Mouse (Mus musculus): ENCODE results near the gene Tmem104.

Tmem104 gene

DNA sequence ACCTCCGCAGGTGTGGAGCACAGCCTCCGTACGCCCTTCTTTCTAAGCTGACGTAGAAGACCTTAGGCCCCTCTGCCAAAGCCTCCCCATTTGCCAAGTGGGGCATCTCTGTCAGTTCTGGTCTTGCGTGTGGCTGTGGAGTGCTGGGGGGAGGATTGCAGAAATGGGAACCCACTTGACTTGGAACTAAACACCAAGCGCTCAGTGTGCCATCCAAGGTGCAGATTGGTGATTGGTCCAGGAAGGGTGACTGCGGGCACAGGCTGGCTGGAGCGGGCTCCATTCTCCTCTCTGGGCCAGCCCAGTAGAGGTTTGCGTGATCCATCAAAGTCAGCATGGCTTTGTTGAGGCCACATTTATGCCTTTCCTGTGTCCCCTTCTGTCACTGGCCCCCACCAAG, 15.5 kb downstream of the Tmem104 start:
- DNase-seq = no peak

DNA sequence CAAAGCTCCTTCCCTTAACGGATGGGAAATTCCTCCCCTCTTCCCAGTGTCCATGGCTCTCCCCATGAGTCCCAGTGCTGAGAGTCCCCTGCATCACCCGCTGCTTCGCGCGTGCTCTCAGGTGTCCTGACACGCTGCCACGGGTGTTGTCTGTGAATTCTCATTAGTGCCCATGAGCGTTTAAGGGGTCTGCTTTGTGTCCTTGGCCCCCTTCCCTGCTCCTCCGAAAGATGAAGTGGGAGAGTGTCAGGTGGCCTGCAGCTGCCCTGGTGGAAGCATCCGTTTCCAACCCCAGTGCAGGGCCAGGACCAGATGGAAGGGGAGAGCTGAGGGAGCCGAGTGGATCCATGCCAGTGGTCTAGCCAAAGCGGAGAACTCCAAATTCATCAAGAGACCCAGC, 20.8 kb downstream of the Tmem104 start:
- no peak for DNase-seq

DNA sequence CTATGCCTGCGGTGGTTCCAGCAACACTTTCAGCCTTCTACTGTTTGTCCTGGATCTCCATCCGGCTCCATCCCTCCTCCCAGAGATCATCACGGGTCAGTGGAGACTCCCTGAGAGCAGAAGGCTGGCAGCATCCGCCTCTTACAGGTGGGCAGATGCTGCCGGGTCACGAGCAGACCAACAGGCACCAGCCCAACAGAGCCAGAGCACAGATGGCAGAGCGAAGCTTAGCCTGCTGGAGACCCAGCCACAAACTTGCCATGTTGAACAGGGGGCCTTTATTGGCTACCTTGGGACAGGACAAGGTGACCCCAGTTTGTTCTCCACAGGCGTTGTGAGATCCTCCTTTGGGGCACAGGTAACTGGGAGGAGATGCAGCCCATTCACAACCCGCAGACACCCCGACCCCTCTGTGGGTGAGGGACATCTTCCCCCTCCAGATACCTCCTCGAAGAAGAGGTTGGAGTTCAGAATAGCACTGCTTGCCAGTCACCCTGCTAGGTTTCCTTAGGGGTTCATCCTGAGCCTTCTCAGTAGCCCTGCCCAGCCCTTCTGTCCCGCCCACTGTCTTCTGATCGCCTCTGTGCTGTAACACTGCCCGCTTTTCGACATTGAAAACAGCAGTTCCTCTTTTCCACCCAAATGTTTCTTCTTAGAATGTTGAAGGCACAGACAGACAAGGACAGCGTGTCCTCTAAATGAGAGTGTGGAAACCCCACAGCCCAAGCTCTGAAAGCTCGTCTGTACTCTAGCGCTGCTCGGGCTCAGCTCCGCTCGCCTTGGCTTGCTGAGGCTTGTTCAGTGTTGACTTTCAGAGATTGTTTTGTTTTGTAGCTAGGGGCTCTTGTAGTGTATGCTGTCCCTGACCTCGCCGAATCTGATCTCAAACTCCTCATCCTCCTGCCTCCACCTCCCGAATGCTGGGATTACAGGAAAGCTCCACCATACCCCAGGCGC, 21.8 kb downstream of the Tmem104 start:
- DNase-seq = no peak

DNA sequence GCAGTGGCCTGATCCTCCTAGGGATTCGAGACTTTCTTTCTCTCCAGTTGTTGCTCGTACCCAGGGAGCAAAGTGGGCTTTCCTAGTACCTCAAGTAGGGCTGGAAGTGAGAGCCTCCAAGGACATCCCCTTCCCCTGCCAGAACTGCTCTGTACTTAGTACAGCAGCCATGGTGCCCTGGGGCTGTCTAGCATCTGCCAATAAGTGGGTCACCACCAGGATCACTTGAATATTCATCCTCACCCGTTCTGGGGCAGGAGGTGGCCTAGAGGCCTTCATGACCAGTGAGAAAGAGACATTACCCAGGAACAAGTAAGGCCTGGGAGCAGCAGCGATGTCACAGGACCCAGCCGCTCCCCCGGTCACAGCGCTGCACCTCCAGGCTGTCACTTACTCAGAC, 22.7 kb downstream of the Tmem104 start:
- DNase-seq = no peak

DNA sequence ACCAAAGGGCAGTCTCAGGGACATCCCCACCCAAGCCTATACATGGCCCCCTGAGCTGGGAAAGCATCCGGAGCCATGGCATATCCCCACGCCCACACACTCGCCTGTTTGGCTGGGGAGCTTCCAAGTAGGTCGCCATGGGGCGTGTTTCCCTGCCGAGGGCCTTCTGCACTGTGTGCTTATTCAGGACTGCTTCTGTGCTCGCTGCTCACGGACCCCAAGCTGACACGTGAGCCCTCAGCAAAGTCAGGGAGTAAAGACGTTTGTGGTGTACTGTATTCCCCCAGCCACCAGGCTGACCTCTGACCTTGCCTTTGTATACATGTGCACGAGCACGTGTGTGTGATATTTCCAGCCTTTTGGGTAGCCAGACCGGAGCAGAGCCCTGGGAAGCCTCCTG, 24.8 kb downstream of the Tmem104 start:
- DNase-seq = no peak

DNA sequence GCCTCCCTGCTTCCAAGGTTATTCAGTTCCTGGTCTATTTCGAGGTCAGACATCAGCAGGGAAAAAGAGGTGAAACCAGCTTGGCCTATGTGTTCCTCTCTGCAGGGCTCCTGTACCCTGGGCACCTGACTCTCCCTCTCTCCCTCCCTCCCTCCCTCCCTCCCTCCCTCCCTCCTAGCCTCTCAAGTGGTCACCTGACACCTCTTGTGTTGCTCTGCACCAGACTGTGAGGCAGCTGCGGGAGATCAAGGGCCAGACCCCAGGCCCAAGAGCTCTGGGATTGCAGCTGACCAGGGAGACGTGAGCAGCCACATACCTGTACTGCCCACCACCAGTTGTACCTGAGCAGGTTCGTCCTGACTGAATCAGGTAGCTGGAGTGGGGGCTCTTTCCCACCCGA, 27.8 kb downstream of the Tmem104 start:
- no peak for DNase-seq

DNA sequence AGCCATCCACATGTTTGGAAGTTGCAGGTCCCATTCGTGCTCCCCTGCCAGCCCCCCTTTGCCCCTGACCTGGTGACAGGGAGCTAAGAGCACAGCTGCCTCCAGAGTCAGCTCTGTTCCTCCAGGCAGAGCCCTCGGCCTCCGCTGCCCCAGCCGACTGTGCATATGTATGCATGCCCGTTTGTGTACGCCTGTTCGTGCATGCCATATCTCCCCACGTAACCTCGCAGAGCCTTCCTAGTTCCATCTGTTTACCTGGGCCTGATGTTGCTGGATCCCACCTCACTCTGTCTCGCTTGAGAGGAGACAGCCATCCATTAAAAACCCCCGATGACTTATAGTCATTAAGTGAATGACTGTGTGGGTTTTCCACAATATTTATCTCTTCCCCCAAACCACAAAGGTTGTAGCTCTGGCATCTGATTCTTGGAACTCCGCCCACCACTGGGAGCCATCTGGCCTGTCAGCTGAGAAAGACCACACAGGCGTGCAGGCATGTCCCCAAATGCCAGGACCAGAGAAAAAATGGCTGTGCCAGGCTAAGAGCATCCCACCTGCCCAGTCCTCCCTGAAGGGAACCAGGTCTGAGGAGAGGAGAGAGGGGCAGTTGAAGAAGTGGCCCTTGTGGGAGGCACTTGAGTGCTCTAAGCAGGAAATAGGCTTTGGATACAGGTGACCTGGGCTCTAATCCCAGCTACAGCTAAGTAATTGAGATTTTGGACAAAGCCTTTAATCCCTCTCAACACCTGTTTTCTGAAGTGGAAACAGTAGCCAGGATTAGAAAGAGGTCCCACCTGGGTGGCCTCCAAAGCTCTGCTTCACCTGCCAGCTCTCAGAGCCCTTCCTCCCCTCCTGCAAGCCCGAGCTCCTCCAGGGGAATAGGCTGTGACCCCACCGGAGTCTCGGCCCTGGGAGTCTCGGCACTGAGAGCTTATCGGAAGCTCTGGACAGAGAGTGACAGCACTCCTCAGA, 30.4 kb downstream of the Tmem104 start:
- no peak for DNase-seq

DNA sequence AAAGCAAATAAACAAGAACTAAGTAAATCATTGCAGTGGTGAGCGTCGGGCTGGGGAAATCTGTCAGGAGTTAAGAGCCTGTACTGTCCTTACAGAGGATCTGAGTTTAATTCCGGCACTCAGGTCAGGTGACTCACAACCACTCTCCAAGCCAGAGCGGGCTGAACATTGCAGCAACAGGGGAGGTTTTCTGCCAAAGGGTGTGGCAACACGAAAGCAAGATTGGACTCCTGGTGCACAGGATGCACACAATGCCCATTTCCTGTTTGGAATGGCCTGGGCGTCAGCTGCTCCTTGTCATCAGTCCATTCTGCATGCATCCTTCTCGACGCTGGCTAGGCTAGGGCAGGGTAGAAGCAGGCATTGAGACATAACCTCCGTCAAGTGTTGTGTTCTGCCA, 32.0 kb downstream of the Tmem104 start:
- DNase-seq = no peak

DNA sequence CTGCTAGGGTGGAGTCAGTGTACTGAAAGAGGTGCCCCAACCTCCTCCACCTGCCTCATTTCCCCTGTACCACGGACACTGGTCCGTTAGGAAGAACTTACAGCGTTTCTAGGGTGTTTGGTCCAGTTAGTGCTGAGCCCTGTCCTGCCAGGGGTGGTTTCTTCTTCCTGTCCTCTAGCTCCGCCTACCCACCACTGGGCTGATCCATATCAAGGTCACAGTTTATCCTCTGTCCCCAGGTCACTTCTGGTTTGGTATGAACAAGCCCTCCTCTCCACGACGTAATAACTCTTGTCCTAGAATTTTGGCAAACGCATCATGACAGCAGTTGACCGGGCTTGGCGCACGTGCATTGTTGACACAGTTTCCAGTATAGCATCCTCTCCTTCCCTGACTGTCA, 32.4 kb downstream of the Tmem104 start:
- no peak for DNase-seq

DNA sequence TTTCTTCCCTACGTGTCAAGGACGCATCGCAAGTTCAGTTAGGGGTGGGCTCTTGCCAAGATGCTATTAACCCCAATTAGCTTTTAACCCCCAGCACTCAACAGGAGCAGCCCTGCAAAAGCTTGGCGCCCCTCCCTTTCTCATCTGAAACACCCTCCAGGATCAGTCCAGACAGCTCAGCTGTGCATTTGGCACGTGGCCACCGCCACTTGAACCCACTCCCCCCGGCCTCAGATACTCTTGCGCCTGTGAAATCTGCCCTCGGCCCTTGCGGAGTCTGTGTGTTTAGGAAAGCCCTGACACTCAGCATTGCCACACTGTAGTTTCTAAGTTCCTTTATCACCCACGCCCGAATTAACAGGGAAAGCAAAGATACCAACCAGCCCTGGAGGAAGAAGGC, 34.8 kb downstream of the Tmem104 start:
- DNase-seq = no peak

DNA sequence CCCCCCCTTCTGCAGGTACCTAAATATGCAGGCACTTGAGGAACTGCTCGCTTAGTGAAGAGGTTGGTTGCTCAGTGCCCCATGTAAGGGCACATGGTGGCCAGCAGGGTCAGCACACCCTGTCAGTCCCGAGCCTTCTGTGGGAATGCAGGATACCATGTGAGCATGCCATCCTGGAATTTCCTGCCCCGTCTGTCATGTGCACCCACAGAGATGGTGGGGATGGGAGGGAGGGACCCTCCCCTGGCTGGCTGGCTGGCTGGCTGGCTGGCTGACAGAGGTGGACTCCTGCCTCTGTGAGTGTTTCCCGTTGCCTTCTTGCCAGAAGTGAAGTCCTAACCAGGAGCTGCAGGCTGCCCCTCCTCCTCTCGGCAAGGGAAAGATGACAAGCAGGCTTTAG, 35.3 kb downstream of the Tmem104 start:
- no peak for DNase-seq

DNA sequence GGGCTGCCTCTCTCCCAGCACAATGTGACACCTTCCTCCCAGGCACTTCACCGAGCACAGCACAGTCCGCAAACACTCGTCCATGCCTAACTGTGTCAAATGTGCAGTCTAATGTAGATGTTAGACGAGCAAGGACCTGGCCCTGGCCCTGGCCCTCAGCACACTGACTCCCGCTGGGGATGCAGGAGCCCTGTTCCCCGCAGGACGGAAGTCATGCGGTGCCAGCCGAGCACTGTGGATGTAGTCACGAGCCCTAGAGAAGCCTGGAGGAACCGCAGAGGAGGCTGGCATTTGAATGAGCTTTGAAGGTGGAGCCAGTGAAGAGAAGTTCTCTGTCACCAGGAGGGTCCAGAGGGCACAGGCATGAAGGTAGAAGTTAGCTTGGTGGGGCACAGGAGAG, 36.2 kb downstream of the Tmem104 start:
- DNase-seq = no peak

DNA sequence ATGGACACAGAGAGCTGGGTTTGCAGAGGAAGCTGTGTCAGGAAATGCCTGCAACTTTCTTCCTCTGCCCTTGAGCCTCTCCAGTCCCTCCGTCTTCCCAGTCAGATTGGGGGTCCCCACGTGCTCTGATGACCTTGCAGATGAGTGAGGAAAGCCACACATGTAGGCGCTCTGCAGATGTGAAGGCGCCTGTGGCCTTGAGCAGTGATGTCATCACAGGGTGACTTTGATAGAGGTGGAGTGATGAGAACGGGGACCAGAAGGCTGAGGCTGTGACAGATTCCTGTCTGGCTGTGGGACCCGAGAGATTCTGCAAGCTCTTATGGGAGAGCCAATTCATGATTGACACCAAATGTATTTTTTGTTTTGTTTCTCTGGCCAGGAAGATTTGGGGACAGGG, 36.6 kb downstream of the Tmem104 start:
- no peak for DNase-seq

DNA sequence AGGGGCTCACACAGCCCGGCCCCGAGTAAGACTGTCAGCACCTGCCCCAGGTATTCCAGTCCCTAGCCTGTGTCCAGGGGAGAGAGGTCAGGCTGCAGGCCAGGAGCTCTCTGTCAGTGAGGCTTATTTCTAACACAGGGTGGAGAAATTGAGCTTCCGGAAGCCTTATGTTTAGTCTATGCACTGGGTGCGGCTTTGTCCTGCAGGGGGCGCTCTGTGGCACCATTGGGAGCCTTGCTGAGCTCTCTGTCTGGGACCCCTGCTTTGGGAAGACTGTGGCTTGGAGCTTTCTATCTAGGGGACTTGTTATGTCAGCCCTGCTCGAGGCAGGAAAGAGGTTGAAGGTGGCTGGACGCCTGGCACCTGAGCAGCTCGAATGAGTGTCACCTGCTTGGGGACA, 37.6 kb downstream of the Tmem104 start:
- DNase-seq = peak; percentile 39

DNA sequence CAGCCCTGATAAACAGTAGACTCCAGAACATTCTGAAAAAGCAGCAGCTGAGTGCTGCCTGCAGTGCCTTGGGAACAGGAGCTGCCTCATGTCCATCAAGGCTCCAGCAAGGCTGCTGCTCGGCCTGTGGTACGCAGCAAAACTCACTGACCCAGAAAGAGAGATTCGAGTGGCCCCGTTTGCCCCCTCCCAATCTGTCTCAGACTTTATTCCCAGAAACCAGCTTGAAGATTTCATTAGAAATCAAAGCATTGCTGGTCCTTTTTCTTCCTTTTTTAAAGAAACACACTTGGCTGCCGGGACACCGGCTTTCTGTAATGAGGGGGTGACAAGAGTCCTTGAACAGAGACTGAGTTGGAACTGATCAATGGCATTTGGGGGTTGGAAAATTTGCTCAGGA, 38.0 kb downstream of the Tmem104 start:
- peak; percentile 28 for DNase-seq

DNA sequence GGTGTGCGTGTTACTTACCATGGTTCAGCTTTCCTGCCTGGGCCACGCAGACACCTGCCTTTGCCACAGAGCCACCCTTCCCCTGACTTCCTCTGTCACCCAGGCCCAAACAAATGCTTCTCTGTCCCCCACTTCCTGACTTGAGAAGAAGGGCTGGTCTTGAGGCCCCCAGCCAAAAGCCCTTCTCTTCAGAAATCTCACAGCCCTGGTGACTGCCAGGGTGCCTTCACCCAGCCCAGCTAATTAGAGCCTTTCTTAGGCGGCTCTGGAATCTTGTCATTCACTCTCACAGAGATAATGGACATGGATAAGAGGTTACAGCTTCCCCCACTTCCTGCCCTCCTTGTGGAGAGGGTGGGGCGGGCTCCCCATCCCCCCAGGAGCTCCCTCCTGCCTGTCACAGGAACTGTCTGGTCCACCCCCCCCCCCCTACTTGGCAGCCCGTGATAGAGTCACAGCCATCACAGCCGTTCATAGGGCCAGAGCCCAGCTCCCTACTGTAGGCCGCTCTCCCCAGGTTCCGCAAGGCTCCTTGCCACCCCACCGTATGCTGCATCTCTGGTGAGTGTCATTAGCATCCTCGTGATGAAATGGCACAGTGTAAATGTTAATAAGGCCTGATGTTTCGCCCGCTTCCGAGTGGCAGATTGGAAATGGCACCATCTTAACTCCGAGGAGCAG, 39.7 kb downstream of the Tmem104 start:
- no peak for DNase-seq

DNA sequence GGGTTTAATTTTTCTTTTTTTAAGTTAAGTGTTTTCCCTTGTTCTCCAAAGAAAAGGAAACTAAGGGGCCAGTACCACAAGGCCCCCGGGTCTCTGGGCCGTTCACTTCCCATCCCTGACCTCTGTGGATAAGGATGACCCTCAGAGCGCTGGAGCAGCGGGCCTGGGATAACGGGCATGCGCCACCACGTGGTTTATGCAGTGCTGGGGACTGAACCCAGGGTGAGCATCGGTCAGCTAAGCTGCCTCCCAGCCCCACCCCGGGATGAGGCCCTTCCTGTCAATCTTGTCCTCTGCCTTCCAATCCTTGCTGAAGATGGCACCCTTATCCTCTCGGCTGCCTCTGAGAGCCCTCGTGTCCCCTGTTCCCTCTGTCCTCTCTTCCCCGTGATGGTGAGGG, 40.4 kb downstream of the Tmem104 start:
- DNase-seq = no peak

DNA sequence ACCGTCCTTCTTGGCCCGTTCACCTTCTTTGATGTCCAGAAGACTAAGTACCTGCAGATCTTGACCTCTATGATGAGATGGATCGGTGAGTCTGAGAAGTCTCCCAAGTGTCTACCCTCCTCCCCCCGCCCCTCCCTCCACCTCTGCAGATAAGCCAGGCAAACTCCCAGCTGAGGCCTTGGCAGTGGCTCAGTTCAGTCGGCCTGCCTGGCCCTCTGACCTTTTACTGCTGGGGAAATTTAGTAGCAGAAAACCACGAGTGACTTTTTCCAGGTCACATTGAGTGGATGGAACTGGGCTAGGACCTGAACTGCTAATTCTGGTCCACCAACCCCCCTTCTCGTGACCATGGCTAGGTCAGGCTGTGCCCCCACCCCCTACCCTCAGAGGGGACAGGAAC, 41.1 kb downstream of the Tmem104 start:
- no peak for DNase-seq

DNA sequence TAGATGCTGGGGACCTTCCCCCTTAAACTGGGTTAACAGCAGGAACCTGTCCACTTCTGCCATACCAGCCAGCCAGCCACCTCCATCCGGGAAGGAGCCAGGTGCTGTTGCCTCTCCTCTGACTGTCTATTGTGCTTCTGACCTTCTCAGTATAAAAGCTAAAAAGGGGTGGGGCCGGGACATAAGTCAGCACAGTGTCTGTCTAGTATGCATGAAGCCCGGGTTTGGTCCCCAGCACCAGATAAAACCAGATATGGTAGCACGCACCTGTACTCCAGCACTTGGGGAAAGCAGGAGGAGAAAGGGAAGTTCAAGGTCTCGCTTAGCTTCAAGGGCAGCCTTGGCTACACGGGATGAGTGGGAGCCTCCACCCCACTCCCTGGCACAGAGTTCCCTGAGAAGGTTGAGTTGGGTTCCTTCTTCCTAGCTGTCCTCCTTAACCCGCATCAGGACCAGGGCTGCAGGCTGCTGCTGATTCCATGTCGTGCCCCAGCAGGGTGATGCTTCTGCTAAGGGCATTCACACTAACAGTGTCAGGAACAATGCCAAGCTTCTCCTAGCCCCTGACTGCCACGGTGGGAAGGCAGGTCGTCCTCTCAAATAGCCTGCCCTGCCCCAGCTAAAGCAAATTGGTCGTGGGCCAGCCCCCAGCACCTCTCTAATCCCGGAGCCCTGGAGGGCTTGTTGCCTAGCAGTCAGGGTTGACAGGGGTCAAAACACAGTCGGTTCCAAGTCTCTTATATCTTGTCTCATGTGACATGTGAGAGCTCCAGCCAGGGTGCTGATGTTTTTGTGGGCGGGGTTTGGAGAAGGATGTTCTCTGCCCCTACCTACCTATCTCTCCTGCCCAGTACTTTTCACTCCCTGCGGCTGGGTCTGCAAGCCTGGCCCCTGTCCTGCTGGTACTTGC, 42.0 kb downstream of the Tmem104 start:
- DNase-seq = no peak

DNA sequence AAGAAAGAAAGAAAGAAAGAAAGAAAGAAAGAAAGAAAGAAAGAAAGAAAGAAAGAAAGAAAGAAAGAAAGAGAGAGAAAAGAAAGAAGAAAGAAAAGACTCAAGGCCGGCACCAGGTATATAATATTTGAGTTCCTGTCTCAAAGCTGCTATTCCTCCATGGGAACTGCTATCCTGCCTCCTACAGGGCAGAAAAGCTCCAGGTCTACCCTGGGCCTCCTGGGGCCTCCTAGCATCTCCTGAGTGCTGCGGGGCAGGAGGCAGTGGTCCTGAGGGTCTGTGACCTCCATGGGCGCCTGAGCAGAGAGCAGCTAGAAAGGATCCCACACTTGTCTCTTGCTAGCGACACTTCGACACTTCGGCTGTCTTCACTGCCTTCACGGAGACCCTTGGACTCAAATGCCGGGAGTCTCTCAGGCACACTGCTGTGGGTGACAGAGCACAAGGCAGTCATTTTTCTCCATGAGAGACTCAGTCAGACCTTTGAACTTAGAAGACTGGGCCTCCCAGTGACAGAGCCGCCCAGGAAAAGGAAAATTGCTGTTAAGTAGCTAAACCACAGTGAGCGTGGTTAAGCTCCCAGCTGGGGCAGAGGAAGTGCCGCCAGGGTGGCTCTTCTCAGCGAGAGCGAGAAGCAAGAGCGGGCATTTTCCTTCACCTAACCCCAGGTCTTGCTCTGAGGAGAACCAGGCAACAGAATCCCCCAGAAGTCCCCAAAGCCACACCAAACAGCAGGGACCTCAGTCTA, 44.1 kb downstream of the Tmem104 start:
- no peak for DNase-seq

DNA sequence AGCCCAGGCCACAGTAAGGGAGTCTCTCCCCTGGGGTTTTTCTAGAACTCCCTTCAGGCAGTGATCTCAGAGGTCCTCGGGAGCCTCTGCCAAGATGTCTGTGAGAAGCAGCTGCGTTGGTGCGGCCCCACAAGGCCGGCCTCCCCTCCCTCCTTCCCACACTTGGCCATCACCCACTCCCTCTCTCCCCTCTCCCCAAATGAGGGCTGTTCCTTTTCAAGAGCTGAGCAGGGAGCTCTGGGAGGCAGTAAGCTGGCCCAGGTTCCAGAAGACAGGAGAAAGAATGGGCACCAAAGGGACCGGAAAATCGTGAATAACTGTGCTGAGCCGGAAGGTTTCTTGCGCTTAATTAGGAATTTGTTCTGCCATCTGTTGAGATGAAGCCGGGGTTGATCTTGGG, 44.6 kb downstream of the Tmem104 start:
- DNase-seq = peak; percentile 51

Data from layer of hippocampus, adult 9-11 months (tissue).